Comparison of ENCODE assay signal across 14 mouse cellular contexts in genomic region chr1:119596954-119597480, GRCm38 (mm10).
"Had no signal": no experiment of that assay in that cellular context is flagged by ENCODE, and none has a peak within 500 bp of the region (broad histone marks: within the 10 kb centered on the region; RNA-seq: fewer than 3 reads in every experiment).

No protein-coding gene starts in this region.

- H3K9ac ChIP-seq: limb, embryonic 13.5 days; liver, embryonic 14.5 days; midbrain, embryonic 15.5 days; neural tube, embryonic 15.5 days had no signal

- H3K27ac ChIP-seq: limb, embryonic 13.5 days; liver, embryonic 14.5 days; macrophage; midbrain, embryonic 15.5 days; neural tube, embryonic 15.5 days had no signal

- ATAC-seq: inflammation-experienced regulatory T-cells, adult 6 months; intestine, postnatal 0 days had no signal

- H3K4me3 ChIP-seq: limb, embryonic 13.5 days; megakaryocyte, embryonic 14.5 days; midbrain, embryonic 15.5 days; neural tube, embryonic 15.5 days had no signal

- H3K4me2 ChIP-seq: limb, embryonic 13.5 days; midbrain, embryonic 11.5 days; midbrain, embryonic 15.5 days; neural tube, embryonic 15.5 days had no signal

- H3K27me3 ChIP-seq: limb, embryonic 13.5 days; megakaryocyte, embryonic 14.5 days; midbrain, embryonic 15.5 days; neural tube, embryonic 15.5 days had no signal

- H3K9me3 ChIP-seq: limb, embryonic 13.5 days; megakaryocyte, embryonic 14.5 days; midbrain, embryonic 15.5 days; neural tube, embryonic 15.5 days had no signal

- H3K4me1 ChIP-seq: limb, embryonic 13.5 days; midbrain, embryonic 15.5 days; neural tube, embryonic 15.5 days had no signal

- DNase-seq: kidney, postnatal 4 days; left cerebral cortex, postnatal 4 days; right cerebral cortex, adult 18-20 months; right cerebral cortex, postnatal 25 days; thymus, postnatal 36 days had no signal

- H3K36me3 ChIP-seq: midbrain, embryonic 15.5 days had no signal
